Mouse (Mus musculus): ENCODE data around the gene Nat14. TPM values are rescaled to one million over a fixed set of nuclear protein-coding genes. Genes with fewer than 3 reads are reported as not detected.

The Nat14 gene
- polyA plus RNA-seq, 1 experiment from 2014 or later, result 27.9 TPM

DNA sequence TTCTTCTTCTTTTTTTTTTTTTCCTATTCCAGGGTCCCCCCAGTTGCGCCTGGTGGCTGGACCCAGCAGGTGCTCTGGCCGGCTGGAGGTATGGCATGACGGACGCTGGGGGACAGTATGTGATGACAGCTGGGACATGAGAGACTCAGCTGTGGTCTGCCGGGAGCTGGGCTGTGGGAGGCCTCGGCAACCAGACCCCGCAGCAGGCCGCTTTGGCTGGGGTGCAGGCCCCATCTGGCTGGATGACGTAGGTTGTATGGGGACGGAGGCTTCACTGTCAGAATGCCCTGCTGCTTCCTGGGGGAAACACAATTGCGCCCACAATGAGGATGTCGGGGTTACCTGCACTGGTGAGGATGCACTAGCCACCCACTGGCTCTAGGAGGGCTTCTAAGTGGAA is 11.3 kb downstream of the Nat14 start:
- Histone ChIP-seq H3K9me3 (ENCODE audit: control insufficient read depth, low read length) (no peaks in the 10 kb centered on the region), H3K27ac (ENCODE audit: low read depth, low read length) (no peak overlapping the region), H3K4me3 (ENCODE audit: low read depth, low read length) (no peak overlapping the region), H3K4me2 (ENCODE audit: low read depth, low read length) (no peak overlapping the region), H3K4me1 (ENCODE audit: control insufficient read depth, insufficient read depth, low read length) (no peaks in the 10 kb centered on the region), H3K36me3 (ENCODE audit: control insufficient read depth, insufficient read depth, low read length) (no peaks in the 10 kb centered on the region), H3K27me3 (ENCODE audit: control insufficient read depth, insufficient read depth, low read length) (no peaks in the 10 kb centered on the region), H3K9ac (replicated peaks; ENCODE audit: low read depth, low read length) (no peak overlapping the region)
- 58% methylated on average over 12 of the region's 12 CpGs for WGBS
- ATAC-seq (ENCODE audit: low read depth), result no peak

DNA sequence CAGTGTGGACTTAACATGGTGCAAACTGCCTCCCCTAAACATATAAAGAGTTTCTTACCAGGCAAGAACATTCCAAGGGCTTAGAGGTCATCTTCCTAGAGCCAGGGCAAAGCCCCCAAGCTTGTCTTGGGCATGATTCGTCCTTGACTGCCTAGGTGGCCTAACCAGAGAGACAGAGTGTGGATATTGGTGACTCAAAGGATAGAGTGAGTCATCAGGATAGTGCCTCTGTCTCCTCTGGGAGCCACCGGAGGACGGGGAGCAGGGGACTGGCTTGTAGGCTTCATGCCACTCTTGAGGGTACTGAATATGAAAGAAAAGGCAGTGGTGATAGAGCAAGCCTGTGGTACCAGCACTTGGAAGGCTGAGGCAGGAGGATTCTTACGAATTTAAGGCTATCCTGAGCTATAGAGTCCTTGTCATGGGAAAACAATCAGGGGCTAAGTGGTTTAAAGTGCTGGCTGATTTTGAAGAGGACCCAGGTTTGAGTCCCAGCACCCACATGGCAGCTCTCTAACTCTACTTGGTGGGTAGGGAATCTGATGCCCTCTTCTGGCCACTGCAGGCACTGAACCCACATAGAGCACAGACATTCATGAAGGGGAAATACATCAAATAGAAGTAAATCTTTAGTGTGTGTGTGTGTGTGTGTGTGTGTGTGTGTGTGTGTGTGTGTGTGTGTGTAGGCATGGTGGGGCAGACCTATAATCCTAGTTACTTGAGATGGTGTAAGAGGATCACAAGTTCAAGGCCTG is 12.5 kb downstream of the Nat14 start:
- ATAC-seq (ENCODE audit: low read depth), result no peak

DNA sequence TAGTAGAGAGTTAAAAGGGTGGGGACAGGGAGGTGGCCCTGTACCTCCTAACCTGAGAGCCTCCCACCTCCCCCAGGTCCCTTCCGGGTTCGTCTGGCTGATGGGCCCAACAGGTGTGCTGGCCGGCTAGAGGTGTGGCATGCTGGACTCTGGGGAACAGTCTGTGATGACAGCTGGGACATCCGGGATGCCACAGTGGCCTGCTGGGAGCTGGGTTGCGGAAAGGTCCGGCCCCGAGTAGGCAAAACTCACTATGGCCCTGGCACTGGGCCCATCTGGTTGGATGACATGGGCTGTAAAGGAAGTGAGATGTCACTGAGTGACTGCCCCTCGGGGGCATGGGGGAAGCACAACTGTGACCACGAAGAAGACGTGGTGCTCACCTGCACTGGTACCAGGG is 15.0 kb downstream of the Nat14 start:
- no peak overlapping the region for H3K4me3 ChIP-seq (ENCODE audit: low read depth, low read length)

More for the DNA sequence above, 12.5 kb downstream of the Nat14 start:
- H3K9me3 ChIP-seq (ENCODE audit: control insufficient read depth, low read length), result no peaks in the 10 kb centered on the region
- H3K4me2 ChIP-seq (ENCODE audit: low read depth, low read length), result no peak overlapping the region
- no peaks in the 10 kb centered on the region for H3K27me3 ChIP-seq (ENCODE audit: control insufficient read depth, insufficient read depth, low read length)
- WGBS, result 84% methylated on average over 4 of the region's 4 CpGs
- no peak overlapping the region for H3K9ac ChIP-seq (replicated peaks; ENCODE audit: low read depth, low read length)
- H3K36me3 ChIP-seq (ENCODE audit: control insufficient read depth, insufficient read depth, low read length), result no peaks in the 10 kb centered on the region
- H3K27ac ChIP-seq (ENCODE audit: low read depth, low read length), result no peak overlapping the region
- H3K4me3 ChIP-seq (ENCODE audit: low read depth, low read length), result no peak overlapping the region
- no peaks in the 10 kb centered on the region for H3K4me1 ChIP-seq (ENCODE audit: control insufficient read depth, insufficient read depth, low read length)

GRCm38 (mm10) chr7:4937392-4937791 is 15.6 kb downstream of the Nat14 start:
- no peak overlapping the region for H3K4me2 ChIP-seq (ENCODE audit: low read depth, low read length)
- no peaks in the 10 kb centered on the region for H3K4me1 ChIP-seq (ENCODE audit: control insufficient read depth, insufficient read depth, low read length)
- no peak overlapping the region for H3K4me3 ChIP-seq (ENCODE audit: low read depth, low read length)
- no peaks in the 10 kb centered on the region for H3K27me3 ChIP-seq (ENCODE audit: control insufficient read depth, insufficient read depth, low read length)
- 80% methylated on average over 11 of the region's 11 CpGs for WGBS
- no peak overlapping the region for H3K9ac ChIP-seq (replicated peaks; ENCODE audit: low read depth, low read length)
- no peak for ATAC-seq (ENCODE audit: low read depth)
- no peaks in the 10 kb centered on the region for H3K36me3 ChIP-seq (ENCODE audit: control insufficient read depth, insufficient read depth, low read length)
- H3K27ac ChIP-seq (ENCODE audit: low read depth, low read length), result no peak overlapping the region
- no peaks in the 10 kb centered on the region for H3K9me3 ChIP-seq (ENCODE audit: control insufficient read depth, low read length)

More for the DNA sequence above, 15.0 kb downstream of the Nat14 start:
- Histone ChIP-seq H3K9ac (replicated peaks; ENCODE audit: low read depth, low read length) (no peak overlapping the region), H3K27me3 (ENCODE audit: control insufficient read depth, insufficient read depth, low read length) (no peaks in the 10 kb centered on the region), H3K4me1 (ENCODE audit: control insufficient read depth, insufficient read depth, low read length) (no peaks in the 10 kb centered on the region), H3K27ac (ENCODE audit: low read depth, low read length) (no peak overlapping the region), H3K36me3 (ENCODE audit: control insufficient read depth, insufficient read depth, low read length) (no peaks in the 10 kb centered on the region), H3K4me2 (ENCODE audit: low read depth, low read length) (no peak overlapping the region), H3K9me3 (ENCODE audit: control insufficient read depth, low read length) (no peaks in the 10 kb centered on the region)
- WGBS, result 77% methylated on average over 10 of the region's 10 CpGs
- ATAC-seq (ENCODE audit: low read depth), result no peak

- H3K4me1 ChIP-seq (ENCODE audit: control insufficient read depth, insufficient read depth, low read length), result no peaks in the 10 kb centered on the region
- no peak overlapping the region for H3K9ac ChIP-seq (replicated peaks; ENCODE audit: low read depth, low read length)
- H3K27me3 ChIP-seq (ENCODE audit: control insufficient read depth, insufficient read depth, low read length), result no peaks in the 10 kb centered on the region
- H3K9me3 ChIP-seq (ENCODE audit: control insufficient read depth, low read length), result no peaks in the 10 kb centered on the region
- H3K36me3 ChIP-seq (ENCODE audit: control insufficient read depth, insufficient read depth, low read length), result no peaks in the 10 kb centered on the region
- 47% methylated on average over 2 of the region's 2 CpGs for WGBS
- no peak overlapping the region for H3K27ac ChIP-seq (ENCODE audit: low read depth, low read length)
- ATAC-seq (ENCODE audit: low read depth), result 0 out of 2 replicates have a peak, but pooled peaks have one; percentile 32
- H3K4me2 ChIP-seq (ENCODE audit: low read depth, low read length), result no peak overlapping the region
- H3K4me3 ChIP-seq (ENCODE audit: low read depth, low read length), result no peak overlapping the region
These were observed 16.6 kb downstream of the Nat14 start for GRCm38 (mm10) chr7:4938456-4938855.

DNA sequence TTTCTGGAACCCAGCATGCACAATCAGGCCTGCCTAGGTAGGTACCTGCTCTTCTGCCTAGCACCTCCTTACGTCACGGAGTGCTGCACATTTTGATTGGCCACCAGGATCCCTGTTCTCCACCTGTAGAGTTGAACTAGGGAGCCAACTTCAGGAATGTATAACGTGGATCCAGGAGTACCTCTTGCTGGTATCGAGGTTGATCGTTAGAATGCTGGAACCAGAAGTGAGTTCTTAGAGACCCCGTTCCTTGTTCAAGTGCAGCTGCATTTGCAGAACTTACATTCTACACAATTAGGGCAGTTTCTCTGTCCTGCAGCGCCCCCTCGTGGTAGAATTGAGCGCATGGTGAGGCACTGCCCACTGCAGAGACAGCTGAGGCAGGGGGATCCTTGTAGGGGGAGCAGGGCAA is 18.2 kb downstream of the Nat14 start:
- no peaks in the 10 kb centered on the region for H3K9me3 ChIP-seq (ENCODE audit: control insufficient read depth, low read length)
- no peaks in the 10 kb centered on the region for H3K36me3 ChIP-seq (ENCODE audit: control insufficient read depth, insufficient read depth, low read length)
- H3K27me3 ChIP-seq (ENCODE audit: control insufficient read depth, insufficient read depth, low read length), result no peaks in the 10 kb centered on the region
- no peak overlapping the region for H3K27ac ChIP-seq (ENCODE audit: low read depth, low read length)
- no peak overlapping the region for H3K4me2 ChIP-seq (ENCODE audit: low read depth, low read length)
- H3K9ac ChIP-seq (replicated peaks; ENCODE audit: low read depth, low read length), result no peak overlapping the region
- no peak overlapping the region for H3K4me3 ChIP-seq (ENCODE audit: low read depth, low read length)
- H3K4me1 ChIP-seq (ENCODE audit: control insufficient read depth, insufficient read depth, low read length), result no peaks in the 10 kb centered on the region
- peak; percentile 50; the same call in 1 of the 2 replicates for ATAC-seq (ENCODE audit: low read depth)
- 17% methylated on average over 9 of the region's 9 CpGs for WGBS

DNA sequence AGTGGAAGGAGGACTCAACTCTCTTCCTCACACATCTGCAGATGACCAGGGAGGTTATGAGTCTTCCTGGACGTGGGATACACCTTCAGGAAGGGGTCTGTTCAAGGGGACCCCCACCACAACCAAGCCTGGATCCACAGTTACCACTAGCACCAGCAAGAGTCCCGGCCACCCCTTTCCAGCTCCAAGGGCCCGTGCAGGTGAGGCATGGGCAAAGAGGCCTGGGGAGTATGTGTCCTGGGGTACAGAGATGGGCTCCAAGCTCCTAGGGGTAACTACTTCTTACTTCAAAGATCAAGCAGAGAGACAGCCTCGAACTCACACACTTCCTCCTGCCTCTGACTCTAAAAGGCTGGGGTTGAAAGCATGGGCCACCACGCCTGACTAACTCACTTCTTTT is 20.8 kb downstream of the Nat14 start:
- no peak overlapping the region for H3K4me3 ChIP-seq (ENCODE audit: low read depth, low read length)
- no peak overlapping the region for H3K27ac ChIP-seq (ENCODE audit: low read depth, low read length)
- H3K9ac ChIP-seq (replicated peaks; ENCODE audit: low read depth, low read length), result no peak overlapping the region
- H3K4me1 ChIP-seq (ENCODE audit: control insufficient read depth, insufficient read depth, low read length), result no peaks in the 10 kb centered on the region
- H3K4me2 ChIP-seq (ENCODE audit: low read depth, low read length), result no peak overlapping the region
- H3K36me3 ChIP-seq (ENCODE audit: control insufficient read depth, insufficient read depth, low read length), result no peaks in the 10 kb centered on the region
- ATAC-seq (ENCODE audit: low read depth), result no peak
- WGBS, result 70% methylated on average over 5 of the region's 5 CpGs
- H3K9me3 ChIP-seq (ENCODE audit: control insufficient read depth, low read length), result no peaks in the 10 kb centered on the region
- no peaks in the 10 kb centered on the region for H3K27me3 ChIP-seq (ENCODE audit: control insufficient read depth, insufficient read depth, low read length)

- Histone ChIP-seq H3K27ac (ENCODE audit: low read depth, low read length) (no peak overlapping the region), H3K4me3 (ENCODE audit: low read depth, low read length) (peak overlapping the region; percentile 21), H3K9me3 (ENCODE audit: control insufficient read depth, low read length) (no peaks in the 10 kb centered on the region), H3K4me2 (ENCODE audit: low read depth, low read length) (peak overlapping the region; percentile 27; the same call in 1 of the 2 replicates), H3K4me1 (ENCODE audit: control insufficient read depth, insufficient read depth, low read length) (no peaks in the 10 kb centered on the region), H3K36me3 (ENCODE audit: control insufficient read depth, insufficient read depth, low read length) (no peaks in the 10 kb centered on the region), H3K9ac (replicated peaks; ENCODE audit: low read depth, low read length) (no peak overlapping the region), H3K27me3 (ENCODE audit: control insufficient read depth, insufficient read depth, low read length) (no peaks in the 10 kb centered on the region)
- 18% methylated on average over 15 of the region's 15 CpGs for WGBS
- ATAC-seq (ENCODE audit: low read depth), result peak; percentile 76
These were observed 21.5 kb downstream of the Nat14 start for GRCm38 (mm10) chr7:4943223-4943815.

DNA sequence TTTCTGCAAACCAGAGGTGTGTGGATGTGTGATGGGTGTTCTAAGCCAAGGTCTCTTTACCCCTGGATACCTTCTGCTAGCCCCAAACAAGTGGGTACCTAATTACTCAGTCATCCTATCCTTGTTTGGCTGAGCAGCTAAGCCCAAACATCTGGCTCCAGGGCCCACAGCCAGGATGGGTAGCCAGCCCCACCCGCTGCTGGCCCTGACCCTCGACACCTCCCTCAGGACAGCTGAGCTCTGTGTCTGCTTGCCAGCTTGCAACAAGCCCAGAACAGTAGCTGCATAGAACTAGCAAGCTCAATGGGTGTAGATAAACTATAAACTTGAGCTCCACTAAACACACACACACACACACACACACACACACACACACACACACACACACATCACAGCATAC is 26.0 kb downstream of the Nat14 start:
- Histone ChIP-seq H3K4me3 (ENCODE audit: low read depth, low read length) (no peak overlapping the region), H3K36me3 (ENCODE audit: control insufficient read depth, insufficient read depth, low read length) (no peaks in the 10 kb centered on the region), H3K4me1 (ENCODE audit: control insufficient read depth, insufficient read depth, low read length) (no peaks in the 10 kb centered on the region), H3K27ac (ENCODE audit: low read depth, low read length) (no peak overlapping the region), H3K27me3 (ENCODE audit: control insufficient read depth, insufficient read depth, low read length) (no peaks in the 10 kb centered on the region), H3K9me3 (ENCODE audit: control insufficient read depth, low read length) (no peaks in the 10 kb centered on the region), H3K4me2 (ENCODE audit: low read depth, low read length) (no peak overlapping the region), H3K9ac (replicated peaks; ENCODE audit: low read depth, low read length) (no peak overlapping the region)
- WGBS, result 85% methylated on average over 2 of the region's 2 CpGs
- ATAC-seq (ENCODE audit: low read depth), result no peak

All from neural tube, embryonic 14.5 days (tissue).